Mouse (Mus musculus) CH12.LX (cell line): ENCODE measurements around the gene Krt90.

Source experiments
- CHD1 ChIP-seq: IDR thresholded peaks from 2 replicates; pipeline ENCODE4 v1.6.1; 2012; ENCODE audit warnings: low read depth, low read length, improper control_type of control experiment, inconsistent platforms
- POLR2A ChIP-seq: IDR thresholded peaks from 2 replicates; pipeline ENCODE4 v1.6.1; 2011; ENCODE audit warnings: low read depth, mild to moderate bottlenecking, improper control_type of control experiment, low read length
- TCF12 ChIP-seq: IDR thresholded peaks from 2 replicates; pipeline ENCODE4 v1.6.1; 2014; ENCODE audit warnings: low read depth, mild to moderate bottlenecking, inconsistent platforms, low read length, improper control_type of control experiment

GRCm38 (mm10) chr15:101544478-101544877 lies 18.3 kb downstream of the Krt90 start:
- no peak for TF ChIP-seq POLR2A
- TF ChIP-seq CHD1, result no peak
- TF ChIP-seq TCF12, result no peak
